Mouse (Mus musculus) common myeloid progenitor, adult 5-6 weeks (primary cell): ENCODE data around the gene Satb2. TPM values are rescaled to one million over a fixed set of nuclear protein-coding genes. Genes with fewer than 3 reads are reported as not detected.

Experiments used
- ATAC-seq: replicated peaks from 2 replicates; pipeline ENCODE4 v1.8.0; 2016; ENCODE audit warnings: low read depth, mild to moderate bottlenecking, moderate TSS enrichment, inconsistent platforms; ENCODE audit not compliant: poor library complexity, severe bottlenecking
- total RNA-seq: library from RNA; stranded (forward); fragments of 200-1000, 187-1606 nt; gene quantifications from 2 replicates; pipeline ENCODE4 v1.2.3, GENCODE M21; 2017

The Satb2 gene
- total RNA-seq, 1 experiment from 2014 or later = 0.46 TPM

DNA sequence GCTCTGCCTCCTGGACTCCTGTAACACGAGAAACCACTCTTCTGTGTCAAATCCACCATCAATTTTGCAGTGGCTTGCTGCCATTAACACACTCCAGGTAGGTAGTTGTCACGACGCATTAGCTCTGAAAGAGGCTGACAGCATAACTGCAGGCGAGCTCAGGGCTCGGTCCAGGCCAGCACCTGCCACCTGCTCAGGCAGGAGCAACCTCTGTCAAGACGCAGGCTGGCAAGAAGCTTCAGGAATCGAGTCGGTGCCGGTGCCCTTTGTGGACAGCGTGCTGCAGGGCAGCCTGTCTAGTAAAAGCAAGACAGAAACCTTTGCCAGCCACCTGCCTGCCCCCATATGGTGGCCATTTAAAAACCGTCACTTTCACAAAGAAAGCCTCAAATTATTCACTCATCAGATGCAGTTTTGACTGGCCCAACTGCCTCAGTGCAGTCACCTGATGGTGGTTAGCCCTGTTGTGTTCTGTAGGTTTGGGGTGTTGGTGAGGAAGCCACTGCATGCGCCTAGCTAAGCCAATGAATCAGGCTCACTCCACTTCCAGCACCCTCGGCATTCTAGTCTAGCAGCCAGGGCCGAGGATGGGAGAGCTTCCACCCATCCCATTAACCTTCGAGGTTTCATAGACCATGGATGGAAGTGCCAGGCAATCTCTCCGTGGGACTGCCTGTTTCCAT is 228.7 kb downstream of the Satb2 start:
- ATAC-seq = no peak

DNA sequence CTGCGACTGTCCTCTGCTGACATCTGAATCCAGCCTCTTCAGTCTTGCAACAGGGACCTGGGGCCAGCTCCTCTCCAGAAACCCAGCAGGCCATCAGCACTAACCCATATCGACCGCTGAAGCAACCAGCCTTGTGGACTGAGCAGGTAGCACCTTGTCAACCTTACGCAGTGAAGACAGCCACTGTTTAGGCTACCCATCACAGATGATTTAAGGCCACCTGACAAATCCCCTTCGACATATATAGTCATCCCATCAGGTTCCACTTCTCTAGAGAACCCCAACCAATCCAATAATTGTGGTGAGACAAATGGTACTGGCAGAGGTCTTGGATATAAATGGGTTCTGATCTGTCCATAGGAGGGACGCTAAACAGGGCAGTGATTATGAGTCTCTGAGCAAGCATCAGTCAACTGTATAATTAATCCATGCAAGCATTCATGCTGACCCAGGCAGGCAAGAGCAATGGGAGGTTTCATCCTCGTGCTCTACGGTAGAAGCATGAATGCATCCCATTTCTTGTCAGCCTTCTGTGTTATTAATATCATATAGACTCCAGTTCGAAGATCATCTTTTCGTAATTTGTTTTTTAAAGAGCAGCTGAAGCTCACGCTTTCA is 229.5 kb downstream of the Satb2 start:
- no peak for ATAC-seq
